Mouse (Mus musculus) lung, adult 2 months (tissue): ENCODE measurements around the gene Lyzl6.

ENCODE experiments used
- CTCF ChIP-seq: fragments of 200-500 bp; IDR thresholded peaks from 2 replicates; pipeline ENCODE4 v1.5.1; 2011; ENCODE audit warnings: mild to moderate bottlenecking, low read length, control low read depth; ENCODE audit not compliant: insufficient read depth
- POLR2A ChIP-seq: fragments of 200-500 bp; IDR thresholded peaks from 2 replicates; pipeline ENCODE4 v1.6.1; 2011; ENCODE audit warnings: low read depth, mild to moderate bottlenecking, control low read depth, low read length, borderline replicate concordance; ENCODE audit errors: extremely low read depth

DNA sequence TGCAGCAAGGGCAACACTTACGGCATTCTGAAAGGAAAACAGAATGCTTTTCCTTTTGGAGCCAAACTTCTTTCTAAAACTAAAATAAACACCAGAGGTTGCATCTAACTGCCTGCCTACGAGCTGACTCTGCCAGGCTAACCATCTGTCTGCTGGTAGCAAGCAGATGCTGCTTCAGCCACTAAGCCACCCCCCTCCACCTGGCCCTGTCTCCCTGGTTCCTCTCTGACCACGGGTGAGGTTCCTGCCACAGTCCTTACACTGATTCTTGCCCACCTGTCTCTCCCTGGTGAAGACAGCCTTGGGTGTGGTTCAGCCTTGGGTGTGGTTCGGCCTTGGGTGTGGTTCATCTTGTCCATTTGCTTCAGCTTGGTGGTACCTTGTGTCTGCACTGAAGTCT lies 23.2 kb upstream of the Lyzl6 start:
- TF ChIP-seq CTCF (no peak), POLR2A (no peak)
